Mouse (Mus musculus): Measurements from ENCODE around the gene Pcsk6.
"Not testable (repeated sequence)": the region's sequence is repeated elsewhere in the genome, so short reads cannot be mapped to it uniquely, and the experiment has no call there.

Gene Pcsk6

GRCm38 (mm10) chr7:65881290-65881688, 19.8 kb downstream of the Pcsk6 start:
- no peak for DNase-seq (ENCODE audit: low spot score in 2 of 2)

GRCm38 (mm10) chr7:65884928-65885327, 23.4 kb downstream of the Pcsk6 start:
- DNase-seq (ENCODE audit: low spot score in 2 of 2): no peak

- no peak for DNase-seq (ENCODE audit: low spot score in 2 of 2)
These were observed 24.3 kb downstream of the Pcsk6 start for GRCm38 (mm10) chr7:65885819-65886218.

GRCm38 (mm10) chr7:65891831-65892230, 30.3 kb downstream of the Pcsk6 start:
- peak in 1 of 2 experiments; percentile 31 for DNase-seq (ENCODE audit: low spot score in 2 of 2)

DNA sequence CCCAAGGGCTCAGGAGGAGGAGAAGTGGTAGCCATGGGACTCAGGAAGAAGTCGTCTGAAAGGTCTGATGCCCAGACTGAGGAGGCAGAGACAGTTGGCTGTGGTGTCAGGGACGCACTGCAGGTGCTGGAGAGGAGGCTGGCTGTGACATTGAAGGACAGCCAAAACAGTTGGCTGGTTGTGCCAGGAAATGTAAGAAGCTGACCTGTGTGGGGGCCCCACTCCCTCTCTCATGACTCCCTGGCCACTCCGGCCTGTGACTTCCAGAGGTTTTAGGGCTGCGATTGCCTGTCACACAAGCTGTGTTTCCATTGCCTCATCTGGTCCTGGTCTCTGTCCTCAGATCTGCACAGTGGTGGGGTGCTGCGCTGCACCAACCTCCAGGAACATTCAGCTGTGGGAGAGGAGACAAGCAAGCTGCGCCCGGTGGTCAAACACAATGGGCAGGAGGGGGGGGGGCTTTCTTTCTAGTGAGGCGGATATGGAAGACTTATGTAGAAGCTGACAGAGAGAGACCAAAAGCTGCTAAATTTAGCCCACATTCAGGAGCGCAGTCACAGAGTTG, 30.8 kb downstream of the Pcsk6 start:
- no peak for DNase-seq (ENCODE audit: low spot score in 2 of 2)

GRCm38 (mm10) chr7:65893546-65893945, 32.0 kb downstream of the Pcsk6 start:
- DNase-seq (ENCODE audit: low spot score in 2 of 2): no peak

DNA sequence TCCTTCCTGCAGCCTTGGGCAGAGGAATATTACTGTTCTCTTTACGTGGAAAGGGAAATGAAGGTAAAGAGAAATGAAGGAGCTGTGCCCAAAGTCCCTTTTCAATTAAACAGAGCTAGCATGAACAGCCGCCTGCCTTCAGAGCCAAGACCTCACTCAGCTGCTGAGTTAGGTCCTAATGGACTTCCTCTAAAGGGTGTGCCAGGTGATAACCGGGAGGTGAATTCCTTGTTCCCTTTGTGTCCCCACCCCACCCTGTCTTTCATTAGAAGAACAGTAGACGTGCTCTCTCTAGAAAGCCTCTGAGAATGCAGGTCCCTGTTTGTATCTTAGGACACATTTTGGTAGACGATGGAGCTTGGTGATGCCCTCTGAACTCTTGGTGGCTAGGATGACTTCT, 33.7 kb downstream of the Pcsk6 start:
- no peak for DNase-seq (ENCODE audit: low spot score in 2 of 2)

DNA sequence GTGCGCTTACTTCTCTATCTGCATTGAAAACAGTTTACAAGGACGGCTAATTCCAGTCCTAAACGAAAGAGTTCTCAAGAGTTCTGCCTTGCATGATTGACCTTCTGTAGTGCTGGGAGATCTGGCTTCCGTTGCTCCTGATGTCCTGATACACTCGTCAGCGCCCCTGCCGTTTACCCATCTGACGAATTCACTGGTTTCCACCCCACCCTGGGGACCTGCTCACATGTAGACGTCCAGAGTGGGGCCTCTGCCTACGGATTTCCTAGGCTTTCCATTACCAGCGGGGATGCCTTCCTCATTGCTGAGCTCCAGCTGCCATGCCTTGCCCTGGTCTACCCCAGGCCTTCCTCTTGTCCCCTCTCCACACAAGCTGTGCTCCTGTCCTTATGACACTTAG, 39.7 kb downstream of the Pcsk6 start:
- DNase-seq (ENCODE audit: low spot score in 2 of 2): no peak

DNA sequence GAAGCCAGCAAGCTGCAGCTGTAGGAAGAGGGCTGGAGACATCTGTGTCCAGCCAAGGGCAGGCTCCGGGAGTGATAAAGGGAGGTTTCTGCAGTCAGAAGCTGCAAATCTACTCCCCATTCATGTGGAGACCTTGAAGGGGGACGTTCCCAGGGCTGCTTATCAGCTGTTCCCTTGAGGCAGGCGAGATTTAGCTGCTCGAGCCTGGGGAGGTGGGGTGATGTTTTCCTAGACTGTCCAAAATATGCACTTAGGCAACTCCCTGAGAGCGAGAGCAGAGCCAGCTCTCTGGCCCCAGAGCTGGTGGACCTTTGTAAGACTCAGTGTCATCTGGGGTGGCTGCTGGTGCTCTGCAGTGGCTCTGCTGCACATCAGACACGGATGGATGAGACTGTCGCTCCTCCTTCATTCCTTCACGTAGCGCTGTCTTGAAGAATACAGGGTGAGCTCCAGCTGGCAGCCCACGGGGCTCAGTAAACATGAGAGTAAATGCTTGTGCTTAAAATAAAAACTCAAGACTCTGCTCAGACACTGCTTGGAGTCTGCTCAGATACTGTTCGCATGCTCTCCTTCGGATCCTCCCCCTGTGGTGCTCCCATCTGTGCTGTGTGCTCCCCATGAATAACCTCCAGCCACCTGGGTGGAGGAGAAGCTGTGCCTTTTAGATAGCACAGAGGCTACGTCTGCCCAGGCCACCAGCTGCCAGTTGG, 41.1 kb downstream of the Pcsk6 start:
- DNase-seq (ENCODE audit: low spot score in 2 of 2): peak; percentile 12 to 71

- no peak for DNase-seq (ENCODE audit: low spot score in 2 of 2)
These were observed 41.9 kb downstream of the Pcsk6 start for GRCm38 (mm10) chr7:65903456-65903855.

DNA sequence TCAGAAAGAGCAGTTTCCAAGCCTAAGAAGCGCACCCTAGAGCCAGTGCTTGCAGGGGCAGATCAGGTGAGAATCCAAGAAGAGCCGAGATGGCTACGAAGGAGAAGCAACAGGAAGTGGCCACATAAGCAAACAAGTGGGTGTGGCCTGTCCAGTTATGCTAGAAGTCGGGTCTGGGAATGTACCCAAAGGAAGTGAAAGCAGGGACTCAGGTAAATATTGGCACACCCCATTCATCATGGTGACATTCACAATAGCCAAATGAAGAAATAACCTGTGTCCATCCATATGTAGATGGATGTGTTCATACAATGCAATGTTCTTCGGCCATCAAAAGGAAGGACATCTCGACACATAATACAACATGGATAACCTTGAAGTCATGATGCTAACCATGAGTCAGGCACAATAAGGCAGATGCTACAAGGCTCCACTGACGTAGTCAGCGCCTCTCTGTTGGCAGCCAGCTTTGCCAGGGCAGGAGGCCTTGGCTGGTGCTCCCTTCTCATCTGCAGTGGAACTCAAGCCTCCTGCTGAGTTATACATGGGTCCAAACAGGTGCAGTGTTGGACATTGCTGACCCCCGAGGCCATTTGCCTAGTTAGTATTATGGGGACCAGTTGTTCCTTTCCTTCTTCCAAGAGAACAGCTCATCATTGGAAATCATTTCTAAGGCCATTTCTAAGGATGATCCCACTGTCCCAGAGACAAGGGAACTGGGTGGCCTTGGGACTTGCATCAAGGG, 45.2 kb downstream of the Pcsk6 start:
- DNase-seq (ENCODE audit: low spot score in 2 of 2): no peak

DNA sequence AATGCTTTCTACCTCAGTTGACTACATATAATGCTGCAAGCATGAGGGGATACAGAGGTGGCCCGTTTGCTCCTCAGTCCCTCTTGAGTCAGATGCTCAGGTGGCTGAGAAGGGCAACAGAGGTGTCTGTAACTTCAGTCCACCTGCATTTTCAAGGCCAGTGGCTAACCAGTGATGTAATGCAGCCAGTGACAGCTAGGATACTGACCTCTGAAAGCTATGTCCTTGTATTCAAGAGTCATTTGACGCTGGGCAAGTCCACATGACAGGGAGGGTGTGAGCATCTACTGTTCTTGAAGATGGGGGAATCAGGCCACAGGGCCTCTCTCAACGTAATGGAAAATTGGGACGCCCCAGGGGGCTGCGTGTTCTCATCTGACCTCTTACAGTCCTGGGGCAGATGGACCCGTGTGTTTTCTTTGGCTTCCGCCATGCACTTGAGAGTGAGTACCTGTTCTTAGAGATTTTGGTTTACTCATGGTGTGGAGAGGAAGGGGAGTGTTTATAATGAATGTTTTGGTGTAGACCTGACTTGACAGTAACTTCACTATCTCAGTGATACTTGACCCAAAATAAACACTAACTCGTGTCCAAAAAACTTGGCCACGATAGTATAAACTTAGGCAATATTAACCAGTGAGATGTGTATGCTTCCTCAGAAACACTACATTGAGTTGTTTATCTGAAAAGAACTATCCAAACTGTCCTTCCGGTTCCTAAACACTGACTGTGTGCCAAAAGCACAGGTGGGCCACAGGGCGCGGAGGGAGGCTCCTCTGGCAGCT, 48.0 kb downstream of the Pcsk6 start:
- no peak for DNase-seq (ENCODE audit: low spot score in 2 of 2)

DNA sequence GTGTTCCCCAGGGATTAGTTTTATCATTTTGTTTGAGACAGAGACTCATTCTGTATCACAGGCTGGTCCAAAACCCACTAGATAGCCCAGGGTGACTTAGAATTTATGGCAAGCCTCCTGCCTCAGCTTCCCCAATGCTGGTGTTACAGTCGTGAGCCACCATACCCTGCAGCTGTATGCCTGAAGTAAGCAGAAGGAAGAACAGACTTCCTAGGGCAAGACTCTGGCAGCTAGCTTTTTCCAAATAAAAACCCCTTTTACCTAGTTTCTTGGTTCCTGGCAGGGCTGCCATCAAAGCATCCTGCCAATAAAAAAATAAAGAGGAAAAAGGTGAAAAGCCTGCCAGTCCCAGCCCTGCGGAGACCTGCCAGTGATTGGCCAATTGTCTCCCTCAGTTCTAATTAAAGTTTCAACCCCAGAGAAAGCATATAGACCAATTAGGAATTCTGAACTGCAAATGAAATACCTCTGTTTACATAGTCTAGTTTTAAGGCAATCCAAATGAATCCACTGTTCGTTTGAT, 51.6 kb downstream of the Pcsk6 start:
- peak in 1 of 2 experiments; percentile 26 for DNase-seq (ENCODE audit: low spot score in 2 of 2)

GRCm38 (mm10) chr7:65914761-65915301, 53.3 kb downstream of the Pcsk6 start:
- DNase-seq (ENCODE audit: low spot score in 2 of 2): peak in 1 of 2 experiments; percentile 47

DNA sequence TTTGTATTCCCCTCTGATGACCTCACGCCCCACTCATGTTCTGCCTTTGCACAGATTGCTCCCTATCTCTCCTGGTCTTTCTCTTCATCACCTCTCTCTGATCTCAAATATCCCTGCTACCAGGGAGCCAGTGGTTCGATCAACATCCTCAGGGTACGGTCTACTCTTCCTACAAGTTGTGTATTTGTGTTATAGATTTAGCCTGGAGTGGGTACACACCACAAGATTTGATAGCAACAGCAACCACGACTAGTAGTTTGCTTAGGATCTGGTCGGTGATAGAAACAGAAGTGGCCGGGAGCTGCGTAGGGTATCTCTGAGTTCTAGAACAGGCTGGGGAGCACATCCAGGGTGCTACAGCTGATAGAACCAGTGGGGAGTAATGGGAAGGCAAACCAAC, 54.3 kb downstream of the Pcsk6 start:
- DNase-seq (ENCODE audit: low spot score in 2 of 2): no peak

DNA sequence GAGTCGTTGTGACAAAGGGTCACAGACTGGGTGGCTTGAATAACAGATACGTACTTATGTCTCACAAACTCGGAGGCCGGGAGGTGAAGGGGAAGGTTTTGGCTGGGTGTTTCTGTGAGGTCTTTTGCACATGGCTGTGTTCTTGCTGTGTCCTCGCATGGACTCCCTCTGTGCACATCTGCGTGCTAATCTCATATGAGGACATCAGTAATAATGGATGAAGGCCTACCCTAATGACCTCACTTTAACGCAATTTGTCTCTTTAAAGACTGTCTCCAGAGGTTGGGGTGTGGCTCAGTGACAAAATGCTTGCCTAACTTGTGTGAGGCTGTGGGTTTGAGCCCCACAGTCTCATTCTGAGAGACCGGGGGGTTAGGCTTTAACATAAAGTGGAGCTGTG, 55.0 kb downstream of the Pcsk6 start:
- DNase-seq (ENCODE audit: low spot score in 2 of 2): no peak

GRCm38 (mm10) chr7:65918431-65918830, 56.9 kb downstream of the Pcsk6 start:
- DNase-seq (ENCODE audit: low spot score in 2 of 2): no peak

GRCm38 (mm10) chr7:65929398-65929797, 67.9 kb downstream of the Pcsk6 start:
- DNase-seq (ENCODE audit: low spot score in 2 of 2): no peak

DNA sequence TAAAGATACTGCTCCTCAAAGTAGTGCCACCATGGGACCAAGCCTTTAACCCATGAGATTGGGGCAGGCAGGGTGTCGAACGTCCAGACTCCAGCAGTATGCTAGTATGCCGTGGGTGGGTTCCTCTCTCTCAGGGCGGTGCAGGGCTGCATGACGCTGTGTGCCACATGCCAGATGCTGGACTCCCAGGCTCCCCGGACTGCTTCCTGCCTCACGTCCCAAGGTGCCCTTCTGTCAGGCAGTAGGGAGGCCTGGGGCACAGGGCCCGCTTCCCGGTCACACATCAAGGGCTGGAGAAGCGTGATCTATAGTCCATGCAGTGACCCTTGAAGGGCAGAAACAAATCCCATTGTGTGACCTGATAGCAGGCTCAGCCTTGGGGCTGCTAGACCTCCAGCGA, 68.9 kb downstream of the Pcsk6 start:
- DNase-seq (ENCODE audit: low spot score in 2 of 2): no peak

- not testable (repeated sequence) for DNase-seq (ENCODE audit: low spot score in 2 of 2)
These were observed 72.9 kb downstream of the Pcsk6 start for GRCm38 (mm10) chr7:65934238-65934970.

- no peak for DNase-seq (ENCODE audit: low spot score in 2 of 2)
These were observed 73.7 kb downstream of the Pcsk6 start for GRCm38 (mm10) chr7:65935211-65935610.
